ENCODE assay signal across 26 mouse cellular contexts in the genomic region with DNA sequence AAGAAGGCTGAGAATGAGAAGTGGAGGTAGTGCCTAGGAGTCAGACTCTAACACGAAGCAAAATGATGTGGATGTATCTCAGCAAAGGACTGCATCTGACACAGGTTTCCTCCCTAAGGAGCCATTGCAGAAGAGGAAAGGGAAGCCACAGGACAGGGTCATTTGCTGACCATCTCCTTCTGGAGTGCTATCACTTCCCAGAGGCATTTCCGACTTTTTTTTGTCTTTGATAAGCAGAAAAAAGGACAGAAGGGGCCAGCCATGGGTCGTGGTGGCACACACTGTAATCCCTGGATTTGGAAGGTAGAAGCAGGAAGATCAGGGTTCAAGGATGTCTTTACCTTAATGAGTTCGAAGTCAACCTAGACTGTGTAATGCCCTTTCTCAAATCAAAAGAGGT. TPM values are rescaled to one million over a fixed set of nuclear protein-coding genes. Genes with fewer than 3 reads are reported as not detected.
"Had no signal": no experiment of that assay in that cellular context is flagged by ENCODE, and none has a peak within 500 bp of the region (broad histone marks: within the 10 kb centered on the region; RNA-seq: fewer than 3 reads in every experiment).

No protein-coding gene starts in this region.

- H3K36me3 ChIP-seq: hindbrain, embryonic 12.5 days; intestine, embryonic 15.5 days; limb, embryonic 15.5 days; liver, embryonic 13.5 days had no signal

- H3K4me2 ChIP-seq: hindbrain, embryonic 12.5 days; hindbrain, embryonic 14.5 days; intestine, embryonic 15.5 days; limb, embryonic 13.5 days; limb, embryonic 15.5 days; liver, embryonic 13.5 days had no signal

- H3K4me3 ChIP-seq: heart, embryonic 10.5 days; hindbrain, embryonic 10.5 days; hindbrain, embryonic 12.5 days; intestine, embryonic 15.5 days; layer of hippocampus, adult 2 months; left cerebral cortex, adult 2 months; limb, embryonic 13.5 days; limb, embryonic 15.5 days; liver, embryonic 13.5 days had no signal

- H3K27ac ChIP-seq: heart, embryonic 10.5 days; hindbrain, embryonic 10.5 days; hindbrain, embryonic 12.5 days; hindbrain, embryonic 14.5 days; intestine, embryonic 15.5 days; layer of hippocampus, adult 2 months; left cerebral cortex, adult 2 months; limb, embryonic 13.5 days; limb, embryonic 15.5 days; liver, embryonic 13.5 days had no signal

- ATAC-seq: forebrain, embryonic 16.5 days; hindbrain, embryonic 16.5 days; inflammation-experienced regulatory T-cells, adult 6 months; intestine, embryonic 15.5 days; intestine, postnatal 0 days had no signal

- H3K9ac ChIP-seq: hindbrain, embryonic 12.5 days; hindbrain, embryonic 14.5 days; intestine, embryonic 15.5 days; limb, embryonic 13.5 days; limb, embryonic 15.5 days; liver, embryonic 13.5 days had no signal

- H3K9me3 ChIP-seq: heart, embryonic 10.5 days; hindbrain, embryonic 12.5 days; intestine, embryonic 15.5 days; limb, embryonic 13.5 days; limb, embryonic 15.5 days; liver, embryonic 13.5 days had no signal

- DNase-seq: gastrocnemius, postnatal 10 days; gastrocnemius, postnatal 25 days; heart, postnatal 10 days; heart, postnatal 4 days; kidney, adult 18-20 months; kidney, adult 8-10 months; kidney, postnatal 10 days; kidney, postnatal 25 days; kidney, postnatal 4 days; left cerebral cortex, postnatal 4 days; liver, embryonic 13.5 days had no signal

- H3K27me3 ChIP-seq: intestine, embryonic 15.5 days had no signal

RNA-seq across cellular contexts. Expression of a gene that starts 11.7 kb away (rescaled TPM):
- total RNA-seq: granulocyte monocyte progenitor cell, adult 5-6 weeks; left cerebral cortex, postnatal 25 days had no signal
